Mouse (Mus musculus): ENCODE data around the gene Sdhaf2. TPM values are rescaled to one million over a fixed set of nuclear protein-coding genes. Genes with fewer than 3 reads are reported as not detected.
"Not testable (repeated sequence)": the region's sequence is repeated elsewhere in the genome, so short reads cannot be mapped to it uniquely, and the experiment has no call there.

Gene Sdhaf2
- polyA plus RNA-seq, 1 experiment from 2014 or later, result 52.2 TPM

DNA sequence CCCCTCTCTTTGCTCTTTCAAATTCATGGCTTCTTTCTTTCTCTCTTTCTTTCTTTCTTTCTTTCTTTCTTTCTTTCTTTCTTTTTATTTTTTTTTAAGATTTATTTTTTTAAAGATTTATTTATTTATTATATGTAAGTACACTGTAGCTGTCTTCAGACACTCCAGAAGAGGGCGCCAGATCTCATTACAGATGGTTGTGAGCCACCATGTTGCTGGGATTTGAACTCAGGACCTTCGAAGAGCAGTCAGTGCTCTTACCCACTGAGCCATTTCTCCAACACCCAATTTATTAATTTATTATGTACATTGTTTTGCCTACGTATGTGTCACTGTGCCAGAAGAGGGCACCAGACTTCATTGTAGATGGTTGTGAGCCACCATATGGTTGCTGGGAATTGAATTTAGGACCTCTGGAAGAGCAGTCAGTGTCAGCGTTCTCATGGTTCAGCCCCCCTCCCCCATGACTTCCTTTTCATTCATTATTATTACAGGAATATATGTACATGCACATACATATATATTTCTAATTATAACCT is 32.0 kb upstream of the Sdhaf2 start:
- peaks cover 12% of the 10 kb centered on the region; the same call in 1 of the 2 replicates for H3K36me3 ChIP-seq (ENCODE audit: control insufficient read depth, insufficient read depth, low read length)
- H3K27me3 ChIP-seq (ENCODE audit: control insufficient read depth, insufficient read depth, low read length); H3K4me2 ChIP-seq (ENCODE audit: low read length); H3K9me3 ChIP-seq (ENCODE audit: control insufficient read depth, low read length); ATAC-seq (ENCODE audit: insufficient number of reproducible peaks, insufficient read depth, low FRiP score, low read depth); H3K4me3 ChIP-seq (ENCODE audit: control insufficient read depth in 1 of 2, insufficient read depth in 1 of 2, low read depth in 1 of 2, low read length in 2 of 2); H3K9ac ChIP-seq (ENCODE audit: low read length); H3K27ac ChIP-seq (replicated peaks in 1 of 2; ENCODE audit: control insufficient read depth in 1 of 2, insufficient read depth in 1 of 2, low read depth in 2 of 2, low read length in 2 of 2): not testable (repeated sequence)
- peaks cover 17 to 27% of the 10 kb centered on the region in 2 experiments for H3K4me1 ChIP-seq (ENCODE audit: control insufficient read depth in 2 of 2, insufficient read depth in 2 of 2, low read length in 2 of 2)
- WGBS, result 71% methylated on average over 4 of the region's 4 CpGs

DNA sequence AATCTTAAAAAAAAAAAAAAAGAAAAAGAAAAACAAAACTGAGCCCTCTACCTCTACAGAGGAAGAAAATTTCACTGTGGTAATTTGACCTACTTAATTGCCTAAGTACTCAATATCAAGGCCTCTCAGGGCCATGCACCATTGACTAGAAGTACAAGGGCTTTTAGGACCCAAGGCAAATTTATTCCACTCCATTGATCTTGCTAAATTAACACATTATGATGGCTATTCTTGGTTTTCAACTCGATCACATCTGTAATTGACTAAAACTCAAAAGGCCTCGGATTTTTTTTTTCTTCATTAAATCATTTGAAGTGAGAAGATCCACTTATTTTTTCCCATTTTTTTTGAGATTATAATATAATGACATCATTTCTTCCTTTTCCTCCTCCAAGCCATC is 31.5 kb upstream of the Sdhaf2 start:
- no peak overlapping the region for H3K9ac ChIP-seq (ENCODE audit: low read length)
- H3K9me3 ChIP-seq (ENCODE audit: control insufficient read depth, low read length), result no peaks in the 10 kb centered on the region
- H3K27me3 ChIP-seq (ENCODE audit: control insufficient read depth, insufficient read depth, low read length), result no peaks in the 10 kb centered on the region
- ATAC-seq (ENCODE audit: insufficient number of reproducible peaks, insufficient read depth, low FRiP score, low read depth), result no peak
- 84% methylated on average over 2 of the region's 2 CpGs for WGBS
- H3K4me2 ChIP-seq (ENCODE audit: low read length), result no peak overlapping the region
- H3K27ac ChIP-seq (replicated peaks in 1 of 2; ENCODE audit: control insufficient read depth in 1 of 2, insufficient read depth in 1 of 2, low read depth in 2 of 2, low read length in 2 of 2), result no peak overlapping the region
- H3K4me1 ChIP-seq (ENCODE audit: control insufficient read depth in 2 of 2, insufficient read depth in 2 of 2, low read length in 2 of 2), result peaks cover 16 to 26% of the 10 kb centered on the region in 2 experiments
- no peak overlapping the region for H3K4me3 ChIP-seq (ENCODE audit: control insufficient read depth in 1 of 2, insufficient read depth in 1 of 2, low read depth in 1 of 2, low read length in 2 of 2)
- peaks cover 17% of the 10 kb centered on the region for H3K36me3 ChIP-seq (ENCODE audit: control insufficient read depth, insufficient read depth, low read length)

DNA sequence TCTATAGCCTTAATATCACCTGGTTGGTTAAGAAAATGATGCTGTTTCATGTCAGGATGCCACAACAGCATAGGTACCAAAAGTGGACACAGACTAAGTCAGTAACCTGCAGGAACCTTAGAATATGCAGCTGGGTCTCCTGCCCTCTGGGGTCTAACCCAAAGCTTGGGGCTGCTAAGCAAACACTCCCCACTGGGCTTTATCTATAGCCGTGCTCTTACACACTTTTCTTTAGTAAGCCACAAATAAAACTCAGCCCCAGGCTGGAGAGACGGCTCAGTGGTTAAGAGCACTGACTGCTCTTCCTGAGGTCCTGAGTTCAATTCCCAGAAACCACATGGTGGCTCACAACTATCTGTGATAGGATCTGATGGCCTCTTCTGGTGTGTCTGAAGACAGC is 31.1 kb upstream of the Sdhaf2 start:
- H3K36me3 ChIP-seq (ENCODE audit: control insufficient read depth, insufficient read depth, low read length), result peaks cover 21% of the 10 kb centered on the region
- no peak overlapping the region for H3K4me2 ChIP-seq (ENCODE audit: low read length)
- no peak for ATAC-seq (ENCODE audit: insufficient number of reproducible peaks, insufficient read depth, low FRiP score, low read depth)
- WGBS, result 69% methylated on average over 2 of the region's 2 CpGs
- no peak overlapping the region for H3K9ac ChIP-seq (ENCODE audit: low read length)
- H3K4me1 ChIP-seq (ENCODE audit: control insufficient read depth in 2 of 2, insufficient read depth in 2 of 2, low read length in 2 of 2), result peaks cover 12 to 21% of the 10 kb centered on the region in 2 experiments
- H3K27ac ChIP-seq (replicated peaks in 1 of 2; ENCODE audit: control insufficient read depth in 1 of 2, insufficient read depth in 1 of 2, low read depth in 2 of 2, low read length in 2 of 2), result no peak overlapping the region
- H3K4me3 ChIP-seq (ENCODE audit: control insufficient read depth in 1 of 2, insufficient read depth in 1 of 2, low read depth in 1 of 2, low read length in 2 of 2), result no peak overlapping the region
- no peaks in the 10 kb centered on the region for H3K27me3 ChIP-seq (ENCODE audit: control insufficient read depth, insufficient read depth, low read length)
- no peaks in the 10 kb centered on the region for H3K9me3 ChIP-seq (ENCODE audit: control insufficient read depth, low read length)

DNA sequence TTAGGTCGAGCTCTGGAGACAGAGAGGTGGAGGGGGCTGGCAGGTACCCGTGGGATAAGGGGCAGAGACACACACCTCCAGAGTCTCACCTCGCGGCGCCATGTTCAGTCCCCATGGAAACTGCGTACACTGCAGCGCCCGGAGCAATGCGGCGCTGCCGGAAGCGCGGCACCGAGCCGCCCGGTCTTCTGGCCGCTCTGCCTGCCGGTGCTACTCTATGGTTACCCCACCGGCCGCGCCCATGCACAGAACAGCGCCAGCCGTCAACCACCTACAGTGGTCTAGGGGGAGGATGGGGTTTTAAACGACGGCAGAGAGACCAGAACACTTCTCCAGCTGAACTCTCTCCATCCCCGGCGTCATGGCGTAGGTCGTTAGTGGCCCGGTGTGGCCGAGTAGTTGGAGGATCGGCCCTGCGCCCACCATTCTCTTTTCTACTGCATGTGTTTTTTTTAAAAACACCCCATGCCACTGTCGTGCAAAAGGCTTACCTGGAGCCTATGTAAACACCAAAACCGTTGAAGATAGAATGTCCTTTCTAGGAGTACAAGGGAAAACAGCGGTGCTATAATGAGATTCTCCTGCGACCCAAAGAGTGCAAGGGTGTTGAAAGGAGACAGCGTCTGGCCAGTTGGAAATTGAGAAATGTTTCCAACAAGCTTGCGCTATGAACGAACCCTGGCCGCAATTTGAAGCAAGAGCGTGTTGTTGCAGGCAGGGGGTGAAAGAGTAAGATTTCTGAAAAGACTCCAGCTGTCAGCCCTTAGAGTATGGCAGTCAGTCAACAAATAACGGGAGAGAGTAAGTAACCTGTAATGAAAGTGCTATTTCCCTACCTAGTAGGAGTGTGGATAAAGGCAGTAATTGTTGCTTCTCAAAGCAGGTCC is 29.9 kb upstream of the Sdhaf2 start, which contains the start of gene Tmem216:
Tmem216 (minus strand) TSS at position 615 of the 887 bp plus-strand sequence.
- peak within 1 kb of the TSS; percentile 76 for H3K9ac ChIP-seq (ENCODE audit: low read length)
- H3K4me2 ChIP-seq (ENCODE audit: low read length), result peak within 1 kb of the TSS; percentile 82
- H3K9me3 ChIP-seq (ENCODE audit: control insufficient read depth, low read length), result no peaks in the 10 kb centered on the region
- no peaks in the 10 kb centered on the region for H3K27me3 ChIP-seq (ENCODE audit: control insufficient read depth, insufficient read depth, low read length)
- H3K4me3 ChIP-seq (ENCODE audit: control insufficient read depth in 1 of 2, insufficient read depth in 1 of 2, low read depth in 1 of 2, low read length in 2 of 2), result peak within 1 kb of the TSS; percentile 69 to 76
- H3K36me3 ChIP-seq (ENCODE audit: control insufficient read depth, insufficient read depth, low read length), result peaks cover 32% of the 10 kb centered on the region
- ATAC-seq (ENCODE audit: insufficient number of reproducible peaks, insufficient read depth, low FRiP score, low read depth), result peak; percentile 95
- peaks cover 3 to 13% of the 10 kb centered on the region in 2 experiments for H3K4me1 ChIP-seq (ENCODE audit: control insufficient read depth in 2 of 2, insufficient read depth in 2 of 2, low read length in 2 of 2)
- 1% methylated on average over 43 of the region's 43 CpGs for WGBS
- peak within 1 kb of the TSS; percentile 51 to 83 for H3K27ac ChIP-seq (replicated peaks in 1 of 2; ENCODE audit: control insufficient read depth in 1 of 2, insufficient read depth in 1 of 2, low read depth in 2 of 2, low read length in 2 of 2)

DNA sequence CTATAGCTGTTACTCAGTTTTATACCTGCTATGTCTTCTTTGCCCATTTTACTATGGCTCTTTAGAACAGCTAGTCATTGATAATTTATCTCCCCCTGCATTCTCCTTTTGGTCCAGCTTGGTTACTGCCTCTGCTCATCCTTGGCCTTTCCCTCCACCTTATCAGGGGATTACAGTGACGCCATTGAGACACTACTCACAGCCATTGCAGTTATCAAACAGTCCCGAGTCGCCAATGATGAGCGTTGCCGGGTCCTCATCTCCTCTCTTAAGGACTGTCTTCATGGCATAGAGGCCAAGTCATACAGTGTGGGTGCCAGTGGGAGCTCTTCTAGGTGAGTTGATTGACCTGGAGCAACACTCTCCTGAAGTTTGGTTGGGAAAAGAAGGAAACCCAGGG is 13.5 kb upstream of the Sdhaf2 start:
- H3K9me3 ChIP-seq (ENCODE audit: control insufficient read depth, low read length), result no peaks in the 10 kb centered on the region
- H3K4me2 ChIP-seq (ENCODE audit: low read length), result no peak overlapping the region
- no peaks in the 10 kb centered on the region for H3K4me1 ChIP-seq (ENCODE audit: control insufficient read depth in 2 of 2, insufficient read depth in 2 of 2, low read length in 2 of 2)
- H3K27me3 ChIP-seq (ENCODE audit: control insufficient read depth, insufficient read depth, low read length), result no peaks in the 10 kb centered on the region
- WGBS, result 84% methylated on average over 5 of the region's 5 CpGs
- peaks cover 97% of the 10 kb centered on the region for H3K36me3 ChIP-seq (ENCODE audit: control insufficient read depth, insufficient read depth, low read length)
- no peak overlapping the region for H3K4me3 ChIP-seq (ENCODE audit: control insufficient read depth in 1 of 2, insufficient read depth in 1 of 2, low read depth in 1 of 2, low read length in 2 of 2)
- no peak overlapping the region for H3K27ac ChIP-seq (replicated peaks in 1 of 2; ENCODE audit: control insufficient read depth in 1 of 2, insufficient read depth in 1 of 2, low read depth in 2 of 2, low read length in 2 of 2)
- ATAC-seq (ENCODE audit: insufficient number of reproducible peaks, insufficient read depth, low FRiP score, low read depth), result no peak
- no peak overlapping the region for H3K9ac ChIP-seq (ENCODE audit: low read length)

DNA sequence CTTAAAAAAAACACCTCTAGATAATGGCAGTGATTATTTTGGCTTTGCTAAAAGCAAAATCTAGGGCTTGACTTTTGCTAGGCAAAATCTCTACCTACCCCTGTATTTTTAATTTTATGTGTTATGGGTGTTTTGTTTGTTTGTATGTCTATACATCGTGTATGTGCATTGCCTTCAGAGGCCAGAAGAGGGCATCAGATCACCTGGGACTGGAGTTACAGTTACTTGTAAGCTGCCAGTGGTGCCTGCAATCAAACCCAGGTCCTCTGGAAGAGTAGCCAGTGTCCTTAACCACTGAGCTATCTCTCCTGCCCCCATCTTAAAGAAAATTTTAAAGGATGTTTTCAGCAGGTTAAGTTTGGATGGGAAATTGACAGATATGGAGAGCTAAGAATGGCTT is 4.1 kb upstream of the Sdhaf2 start:
- Histone ChIP-seq H3K4me2 (ENCODE audit: low read length) (no peak overlapping the region), H3K9ac (ENCODE audit: low read length) (no peak overlapping the region), H3K27me3 (ENCODE audit: control insufficient read depth, insufficient read depth, low read length) (no peaks in the 10 kb centered on the region), H3K9me3 (ENCODE audit: control insufficient read depth, low read length) (no peaks in the 10 kb centered on the region), H3K27ac (replicated peaks in 1 of 2; ENCODE audit: control insufficient read depth in 1 of 2, insufficient read depth in 1 of 2, low read depth in 2 of 2, low read length in 2 of 2) (no peak overlapping the region), H3K36me3 (ENCODE audit: control insufficient read depth, insufficient read depth, low read length) (peaks cover 77% of the 10 kb centered on the region), H3K4me1 (ENCODE audit: control insufficient read depth in 2 of 2, insufficient read depth in 2 of 2, low read length in 2 of 2) (peaks cover 0 to 16% of the 10 kb centered on the region in 2 experiments; a peak in 2 of 4 replicates), H3K4me3 (ENCODE audit: control insufficient read depth in 1 of 2, insufficient read depth in 1 of 2, low read depth in 1 of 2, low read length in 2 of 2) (no peak overlapping the region)
- WGBS, result 98% methylated on average over 1 of the region's 1 CpGs
- no peak for ATAC-seq (ENCODE audit: insufficient number of reproducible peaks, insufficient read depth, low FRiP score, low read depth)

DNA sequence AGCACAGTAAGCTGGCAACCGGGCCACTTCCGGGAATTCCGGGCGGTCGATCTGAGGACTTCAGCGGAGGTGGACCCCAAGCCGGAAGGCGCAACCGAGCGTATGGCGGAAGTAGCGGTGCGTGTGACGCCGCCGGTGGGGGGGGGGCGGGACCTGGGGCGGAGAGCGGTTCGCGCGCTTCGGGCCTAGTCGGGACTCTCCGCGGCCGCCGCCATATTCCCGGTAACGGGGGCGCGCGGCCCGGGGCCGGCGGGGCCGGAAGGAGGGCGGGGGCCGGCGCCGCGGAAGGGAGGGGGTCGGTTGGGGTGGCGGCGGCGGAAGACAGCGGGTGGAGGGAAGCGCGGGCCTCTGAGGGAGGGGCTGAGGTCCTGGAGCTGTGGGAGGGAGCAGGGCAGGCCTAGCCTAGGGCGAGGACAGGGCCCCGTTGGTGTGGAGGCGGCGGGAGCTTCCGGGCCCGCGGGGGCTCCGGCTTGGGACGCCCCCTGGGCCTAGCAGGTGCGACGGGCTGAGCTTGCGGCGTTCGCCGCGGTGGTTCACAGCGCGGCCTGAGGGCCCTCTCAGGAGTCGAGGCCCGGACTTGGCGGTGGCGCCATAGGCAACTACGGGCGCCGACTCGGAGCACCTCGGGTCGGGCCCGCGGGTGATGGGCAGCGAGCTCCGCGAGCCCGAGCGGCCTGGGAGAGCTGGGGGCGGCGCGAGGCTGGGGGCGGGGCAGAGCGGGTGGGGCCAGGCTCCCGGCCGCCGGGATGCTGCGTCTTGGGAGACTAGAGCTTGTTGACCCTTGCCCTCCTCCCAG is 638 bp downstream of the Sdhaf2 start, which contains the start of gene Cpsf7:
Cpsf7 (plus strand) TSS at position 161 of the 796 bp plus-strand sequence.
- peak within 1 kb of the TSS; percentile 98 for H3K9ac ChIP-seq (ENCODE audit: low read length)
- H3K9me3 ChIP-seq (ENCODE audit: control insufficient read depth, low read length), result no peaks in the 10 kb centered on the region
- under 1% methylated on average over 72 of the region's 93 CpGs for WGBS
- peaks cover 35% of the 10 kb centered on the region for H3K36me3 ChIP-seq (ENCODE audit: control insufficient read depth, insufficient read depth, low read length)
- peak within 1 kb of the TSS; percentile 84 for H3K4me2 ChIP-seq (ENCODE audit: low read length)
- peak within 1 kb of the TSS; percentile 97 to 99 for H3K27ac ChIP-seq (replicated peaks in 1 of 2; ENCODE audit: control insufficient read depth in 1 of 2, insufficient read depth in 1 of 2, low read depth in 2 of 2, low read length in 2 of 2)
- H3K27me3 ChIP-seq (ENCODE audit: control insufficient read depth, insufficient read depth, low read length), result no peaks in the 10 kb centered on the region
- H3K4me3 ChIP-seq (ENCODE audit: control insufficient read depth in 1 of 2, insufficient read depth in 1 of 2, low read depth in 1 of 2, low read length in 2 of 2), result peak within 1 kb of the TSS; percentile 97 to 99
- H3K4me1 ChIP-seq (ENCODE audit: control insufficient read depth in 2 of 2, insufficient read depth in 2 of 2, low read length in 2 of 2), result peaks cover 0 to 24% of the 10 kb centered on the region in 2 experiments; a peak in 2 of 4 replicates
- ATAC-seq (ENCODE audit: insufficient number of reproducible peaks, insufficient read depth, low FRiP score, low read depth), result peak; percentile 96
